Mouse (Mus musculus): ENCODE data around the gene Luzp1. TPM values are rescaled to one million over a fixed set of nuclear protein-coding genes. Genes with fewer than 3 reads are reported as not detected.

The Luzp1 gene
- polyA plus RNA-seq, 1 experiment from 2014 or later: 151 TPM

DNA sequence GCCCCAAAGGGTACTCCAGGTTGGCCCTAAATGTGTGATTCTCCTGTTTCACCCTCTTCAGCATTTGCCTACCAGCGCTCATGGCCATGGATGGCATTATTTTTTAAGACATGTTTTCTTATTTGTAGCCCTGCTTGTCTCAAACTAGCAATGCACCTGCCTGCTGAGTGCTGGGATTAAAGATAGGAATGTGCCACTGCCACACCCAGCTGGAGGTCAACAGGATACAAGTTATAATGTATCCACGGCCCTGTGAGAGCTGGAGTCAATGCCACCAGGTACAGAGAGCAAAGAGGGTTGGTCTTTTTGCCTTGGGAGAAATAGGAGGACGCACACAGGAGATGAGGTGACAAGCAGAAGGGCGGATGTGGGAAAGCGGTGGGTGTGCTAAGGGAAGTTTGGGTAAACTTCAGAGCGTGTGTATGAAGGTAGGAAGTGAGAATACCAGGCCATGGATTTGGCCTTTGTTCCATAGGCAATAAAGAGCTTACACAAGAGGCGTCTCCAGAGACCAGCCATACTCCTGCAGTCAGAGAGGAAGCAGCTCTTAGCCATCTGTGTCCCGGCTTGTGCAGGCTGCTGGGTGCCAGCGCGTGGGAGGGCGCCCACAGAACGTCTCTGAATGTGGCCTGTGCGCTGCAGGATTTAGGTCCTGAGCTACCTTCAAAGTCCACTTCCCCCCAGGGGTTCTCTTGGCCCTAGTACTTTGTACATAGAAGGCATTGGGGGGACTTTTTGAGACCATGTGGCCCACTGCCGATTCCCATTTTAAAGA, 821 bp upstream of the Luzp1 start:
- no peaks in the 10 kb centered on the region for H3K9me3 ChIP-seq (replicated peaks)
- DNase-seq (ENCODE audit: low spot score): no peak
- H3K27ac ChIP-seq: no peak overlapping the region; the same call in 1 of the 2 replicates
- peaks cover 35% of the 10 kb centered on the region for H3K4me1 ChIP-seq
- H3K4me3 ChIP-seq: peak overlapping the region; percentile 72; the same call in 1 of the 2 replicates
- H3K36me3 ChIP-seq: no peaks in the 10 kb centered on the region
- 75% methylated on average over 14 of the region's 14 CpGs for WGBS
- peaks cover 26% of the 10 kb centered on the region for H3K27me3 ChIP-seq (ENCODE audit: low read depth, poor library complexity, severe bottlenecking)

DNA sequence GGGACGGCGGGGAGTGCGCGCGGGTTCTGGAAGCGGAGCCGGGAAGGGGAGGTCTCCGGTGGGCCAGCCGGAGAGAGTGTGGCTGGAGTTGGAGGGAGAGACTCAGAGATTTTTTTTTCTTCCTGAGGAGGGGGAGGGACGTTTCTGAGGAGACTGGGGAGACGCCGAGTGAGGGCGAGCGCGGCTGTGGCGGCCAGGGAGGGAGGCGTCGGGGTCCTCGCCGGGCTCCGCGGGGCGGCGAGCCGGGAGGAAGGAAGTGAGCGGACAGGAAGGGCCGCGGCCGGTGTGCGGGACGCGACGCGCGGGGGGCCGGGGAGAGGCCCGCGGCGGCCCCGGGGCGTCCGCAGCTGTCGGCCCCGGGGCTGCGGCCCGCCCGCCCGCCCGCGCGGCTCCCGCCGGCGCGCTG, 383 bp downstream of the Luzp1 start:
- H3K4me1 ChIP-seq: peaks cover 32% of the 10 kb centered on the region
- H3K27ac ChIP-seq: peak overlapping the region; percentile 98
- no peaks in the 10 kb centered on the region for H3K9me3 ChIP-seq (replicated peaks)
- peak overlapping the region; percentile 72 for H3K4me3 ChIP-seq
- no peaks in the 10 kb centered on the region for H3K36me3 ChIP-seq
- 1% methylated on average over 45 of the region's 55 CpGs for WGBS
- DNase-seq (ENCODE audit: low spot score): no peak
- peaks cover 14% of the 10 kb centered on the region for H3K27me3 ChIP-seq (ENCODE audit: low read depth, poor library complexity, severe bottlenecking)

DNA sequence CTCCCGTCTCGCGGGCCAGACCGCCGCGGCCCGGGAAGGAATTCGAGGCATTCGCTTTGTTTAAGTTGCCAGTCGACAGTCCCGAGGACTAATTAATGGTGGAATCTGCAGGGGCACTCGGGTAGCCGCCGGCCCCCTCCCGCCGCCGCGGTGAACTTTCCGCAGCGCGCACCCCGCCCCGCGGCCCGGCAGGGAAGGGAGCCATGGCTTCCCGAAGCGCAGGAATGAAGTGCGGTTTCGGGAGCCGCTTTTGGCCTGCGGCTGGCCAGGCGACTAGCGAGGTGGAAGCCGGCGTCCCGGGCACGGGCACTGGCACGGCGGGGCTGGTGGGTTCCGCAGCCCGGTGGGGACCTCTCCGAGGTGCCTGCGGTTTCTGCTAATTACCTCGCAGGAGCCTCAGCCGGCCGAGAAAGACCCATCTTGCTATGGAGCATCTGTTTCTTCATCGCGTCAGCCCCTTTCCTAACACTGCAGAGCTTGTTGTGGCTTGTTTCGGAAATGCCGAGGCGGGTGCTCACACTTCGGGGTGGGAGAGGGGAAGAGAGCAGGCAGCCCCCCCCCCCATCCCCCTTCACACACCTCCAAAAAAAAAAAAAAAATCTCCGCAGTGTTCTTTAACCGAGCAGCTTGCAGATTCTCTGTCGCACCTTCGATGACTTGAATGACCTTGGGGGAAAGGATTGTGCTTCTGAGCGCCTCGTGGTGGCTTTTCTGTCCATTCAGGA, 948 bp downstream of the Luzp1 start:
- Histone ChIP-seq H3K27ac (peak overlapping the region; percentile 98), H3K4me3 (peak overlapping the region; percentile 72), H3K9me3 (replicated peaks) (no peaks in the 10 kb centered on the region), H3K27me3 (ENCODE audit: low read depth, poor library complexity, severe bottlenecking) (peaks cover 8% of the 10 kb centered on the region; the same call in 1 of the 2 replicates), H3K4me1 (peaks cover 30% of the 10 kb centered on the region), H3K36me3 (0 out of 2 replicates have a peak, but pooled peaks cover 3% of the 10 kb centered on the region)
- DNase-seq (ENCODE audit: low spot score): peak; percentile 78
- WGBS: under 1% methylated on average over 58 of the region's 58 CpGs

GRCm38 (mm10) chr4:136476692-136477091, 7.1 kb downstream of the Luzp1 start:
- Histone ChIP-seq H3K4me1 (peaks cover 6% of the 10 kb centered on the region), H3K27ac (no peak overlapping the region), H3K9me3 (replicated peaks) (no peaks in the 10 kb centered on the region), H3K36me3 (0 out of 2 replicates have a peak, but pooled peaks cover 4% of the 10 kb centered on the region), H3K27me3 (ENCODE audit: low read depth, poor library complexity, severe bottlenecking) (no peaks in the 10 kb centered on the region), H3K4me3 (no peak overlapping the region)
- 93% methylated on average over 1 of the region's 1 CpGs for WGBS
- no peak for DNase-seq (ENCODE audit: low spot score)

- Histone ChIP-seq H3K36me3 (peaks cover 11% of the 10 kb centered on the region), H3K27me3 (ENCODE audit: low read depth, poor library complexity, severe bottlenecking) (no peaks in the 10 kb centered on the region), H3K4me3 (no peak overlapping the region), H3K9me3 (replicated peaks) (no peaks in the 10 kb centered on the region), H3K4me1 (no peaks in the 10 kb centered on the region), H3K27ac (no peak overlapping the region)
- 93% methylated on average over 2 of the region's 2 CpGs for WGBS
- DNase-seq (ENCODE audit: low spot score): no peak
These were observed 17.0 kb downstream of the Luzp1 start for GRCm38 (mm10) chr4:136486549-136486948.

DNA sequence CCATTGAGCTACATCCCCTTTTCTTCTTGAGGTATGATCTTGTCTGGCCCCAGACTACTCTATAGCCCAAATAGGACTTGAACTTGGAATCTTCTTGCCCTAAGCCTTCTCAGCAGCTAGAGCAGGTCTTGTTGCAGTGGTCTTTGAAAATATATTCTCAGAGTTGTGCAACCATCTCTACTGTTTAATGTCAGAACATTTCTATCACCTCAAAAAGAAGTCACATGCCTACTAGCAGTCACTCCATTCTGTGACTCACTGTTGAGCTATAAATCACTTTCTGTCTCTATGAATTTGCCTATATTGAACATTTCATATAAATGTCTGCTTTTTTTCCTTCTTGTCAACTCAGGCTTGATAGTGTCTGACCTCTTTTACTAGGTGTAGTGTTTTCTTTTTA, 26.4 kb downstream of the Luzp1 start:
- H3K36me3 ChIP-seq: no peaks in the 10 kb centered on the region
- H3K4me1 ChIP-seq: 0 out of 2 replicates have a peak, but pooled peaks cover 2% of the 10 kb centered on the region
- no peaks in the 10 kb centered on the region for H3K27me3 ChIP-seq (ENCODE audit: low read depth, poor library complexity, severe bottlenecking)
- H3K27ac ChIP-seq: no peak overlapping the region
- DNase-seq (ENCODE audit: low spot score): no peak
- no peak overlapping the region for H3K4me3 ChIP-seq
- no peaks in the 10 kb centered on the region for H3K9me3 ChIP-seq (replicated peaks)

DNA sequence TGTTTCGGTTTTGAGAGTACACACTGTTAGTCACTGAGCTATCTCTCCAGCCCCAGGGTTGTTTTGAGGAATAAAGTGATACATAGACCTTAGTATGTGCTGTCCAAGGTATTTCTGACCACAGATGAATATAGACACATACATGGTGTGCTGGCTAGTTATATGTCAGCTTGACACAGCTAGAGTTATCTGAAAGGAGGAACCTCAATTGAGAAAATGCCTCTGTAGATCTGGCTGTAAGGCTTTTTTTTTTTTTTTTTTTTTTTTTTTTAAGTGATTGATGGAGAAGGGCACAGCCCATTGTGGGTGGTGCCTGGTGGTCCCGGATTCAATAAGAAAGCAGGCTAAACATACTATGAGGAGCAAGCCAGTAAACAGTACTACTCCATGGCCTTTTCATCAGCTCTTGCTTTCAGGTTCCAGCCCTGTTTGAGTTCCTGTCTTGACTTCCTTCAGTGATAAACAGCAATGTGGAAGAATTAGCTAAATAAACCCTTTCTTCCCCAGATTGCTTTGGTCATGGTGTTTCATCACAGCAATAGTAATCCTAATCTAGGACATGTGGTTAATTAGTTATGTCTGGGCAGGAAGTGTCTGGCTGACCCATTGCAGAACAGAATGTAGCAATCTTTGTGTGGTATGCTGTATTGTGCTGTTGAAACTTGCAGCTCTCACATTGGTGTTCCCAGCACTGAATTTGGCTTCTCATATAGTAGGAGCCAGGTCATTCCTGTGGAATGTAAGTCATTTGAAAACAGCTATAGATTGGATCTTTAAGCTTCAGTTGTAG, 36.1 kb downstream of the Luzp1 start:
- 64% methylated on average over 2 of the region's 2 CpGs for WGBS
- H3K27me3 ChIP-seq (ENCODE audit: low read depth, poor library complexity, severe bottlenecking): no peaks in the 10 kb centered on the region

DNA sequence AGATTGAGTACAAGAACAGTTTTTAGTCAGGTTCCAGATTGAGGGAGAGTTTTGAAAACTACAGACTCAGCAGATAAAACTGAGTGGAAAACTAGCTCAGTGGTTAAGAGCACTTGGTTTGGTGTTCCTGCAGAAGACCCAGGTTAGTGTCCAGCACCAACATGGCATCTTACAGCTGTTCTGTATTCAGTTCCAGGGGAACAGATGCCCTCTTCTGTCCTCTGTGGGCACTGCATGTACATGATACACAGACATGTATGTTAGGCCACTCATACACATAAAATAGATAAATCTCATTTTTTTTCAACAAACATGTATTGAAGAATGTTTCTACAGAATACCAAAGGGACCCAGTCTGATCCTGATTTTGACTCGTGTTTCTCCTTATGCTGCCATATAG, 40.3 kb downstream of the Luzp1 start:
- no peaks in the 10 kb centered on the region for H3K9me3 ChIP-seq (replicated peaks)
- no peak overlapping the region for H3K4me3 ChIP-seq
- no peaks in the 10 kb centered on the region for H3K27me3 ChIP-seq (ENCODE audit: low read depth, poor library complexity, severe bottlenecking)
- 92% methylated on average over 1 of the region's 1 CpGs for WGBS
- H3K4me1 ChIP-seq: peaks cover 10% of the 10 kb centered on the region
- H3K27ac ChIP-seq: no peak overlapping the region
- 0 out of 2 replicates have a peak, but pooled peaks cover 4% of the 10 kb centered on the region for H3K36me3 ChIP-seq
- DNase-seq (ENCODE audit: low spot score): no peak

More for the DNA sequence above, 36.1 kb downstream of the Luzp1 start:
- Histone ChIP-seq H3K9me3 (replicated peaks) (no peaks in the 10 kb centered on the region), H3K4me3 (no peak overlapping the region), H3K4me1 (no peaks in the 10 kb centered on the region), H3K27ac (no peak overlapping the region), H3K36me3 (0 out of 2 replicates have a peak, but pooled peaks cover 4% of the 10 kb centered on the region)
- DNase-seq (ENCODE audit: low spot score): no peak

GRCm38 (mm10) chr4:136511708-136512107, 42.1 kb downstream of the Luzp1 start:
- H3K9me3 ChIP-seq (replicated peaks): no peaks in the 10 kb centered on the region
- H3K4me3 ChIP-seq: no peak overlapping the region
- no peaks in the 10 kb centered on the region for H3K27me3 ChIP-seq (ENCODE audit: low read depth, poor library complexity, severe bottlenecking)
- 73% methylated on average over 4 of the region's 4 CpGs for WGBS
- H3K27ac ChIP-seq: no peak overlapping the region
- 0 out of 2 replicates have a peak, but pooled peaks cover 7% of the 10 kb centered on the region for H3K36me3 ChIP-seq
- H3K4me1 ChIP-seq: peaks cover 16% of the 10 kb centered on the region
- DNase-seq (ENCODE audit: low spot score): no peak

- no peak for DNase-seq (ENCODE audit: low spot score)
- Histone ChIP-seq H3K36me3 (0 out of 2 replicates have a peak, but pooled peaks cover 6% of the 10 kb centered on the region), H3K27me3 (ENCODE audit: low read depth, poor library complexity, severe bottlenecking) (no peaks in the 10 kb centered on the region), H3K27ac (peak overlapping the region; percentile 37), H3K4me3 (no peak overlapping the region), H3K9me3 (replicated peaks) (no peaks in the 10 kb centered on the region), H3K4me1 (peaks cover 17% of the 10 kb centered on the region)
These were observed 43.3 kb downstream of the Luzp1 start for GRCm38 (mm10) chr4:136512905-136513304.

DNA sequence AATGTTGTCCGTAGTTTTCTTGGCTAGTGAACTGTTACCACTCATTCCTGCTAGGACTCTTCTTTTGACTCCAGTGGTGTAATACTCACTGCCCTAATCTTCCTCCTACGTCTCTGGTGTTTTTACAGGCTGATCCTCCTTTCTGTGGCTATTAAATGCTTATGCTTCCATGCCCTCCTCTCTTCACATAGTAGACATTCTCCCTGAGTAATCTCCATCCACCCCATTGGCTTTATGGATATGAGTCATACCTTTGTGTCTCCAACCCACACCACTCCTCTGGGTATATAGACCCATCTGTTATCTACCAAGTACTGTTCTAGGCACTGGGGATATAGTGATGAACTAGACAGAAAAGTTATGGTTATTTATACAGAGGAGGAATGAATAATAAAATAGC, 48.6 kb downstream of the Luzp1 start:
- 89% methylated on average over 2 of the region's 2 CpGs for WGBS
- Histone ChIP-seq H3K4me1 (peaks cover 7% of the 10 kb centered on the region), H3K9me3 (replicated peaks) (no peaks in the 10 kb centered on the region), H3K27me3 (ENCODE audit: low read depth, poor library complexity, severe bottlenecking) (no peaks in the 10 kb centered on the region), H3K27ac (no peak overlapping the region), H3K36me3 (peaks cover 21% of the 10 kb centered on the region), H3K4me3 (no peak overlapping the region)
- no peak for DNase-seq (ENCODE audit: low spot score)

DNA sequence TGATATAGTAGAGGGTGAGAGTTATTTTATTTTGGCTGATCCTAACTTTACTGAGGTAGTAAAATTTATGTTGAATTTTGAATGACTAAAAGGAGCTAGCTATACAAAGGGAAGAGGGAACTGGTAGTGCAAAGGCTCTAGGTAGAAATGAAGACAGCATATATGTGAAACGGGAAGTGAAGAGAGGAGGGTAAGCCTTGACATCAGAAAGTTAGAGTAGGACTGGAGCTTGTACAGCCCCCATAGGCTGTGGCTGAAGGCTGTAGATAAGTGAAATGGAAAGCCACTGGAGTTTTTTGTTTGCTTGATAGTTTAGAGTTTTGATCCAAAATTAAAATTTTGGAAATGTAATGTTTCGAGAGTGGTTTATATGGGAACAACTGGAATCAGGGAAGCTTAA, 49.0 kb downstream of the Luzp1 start:
- WGBS: 92% methylated on average over 2 of the region's 2 CpGs
- no peak for DNase-seq (ENCODE audit: low spot score)
- Histone ChIP-seq H3K36me3 (peaks cover 25% of the 10 kb centered on the region), H3K4me3 (no peak overlapping the region), H3K4me1 (peaks cover 7% of the 10 kb centered on the region), H3K27me3 (ENCODE audit: low read depth, poor library complexity, severe bottlenecking) (no peaks in the 10 kb centered on the region), H3K27ac (no peak overlapping the region), H3K9me3 (replicated peaks) (no peaks in the 10 kb centered on the region)
